Mouse (Mus musculus): Measurements from ENCODE around the gene Dpf3. TPM values are rescaled to one million over a fixed set of nuclear protein-coding genes. Genes with fewer than 3 reads are reported as not detected.

The Dpf3 gene
- polyA plus RNA-seq, 1 experiment from 2014 or later = 1.4 TPM

DNA sequence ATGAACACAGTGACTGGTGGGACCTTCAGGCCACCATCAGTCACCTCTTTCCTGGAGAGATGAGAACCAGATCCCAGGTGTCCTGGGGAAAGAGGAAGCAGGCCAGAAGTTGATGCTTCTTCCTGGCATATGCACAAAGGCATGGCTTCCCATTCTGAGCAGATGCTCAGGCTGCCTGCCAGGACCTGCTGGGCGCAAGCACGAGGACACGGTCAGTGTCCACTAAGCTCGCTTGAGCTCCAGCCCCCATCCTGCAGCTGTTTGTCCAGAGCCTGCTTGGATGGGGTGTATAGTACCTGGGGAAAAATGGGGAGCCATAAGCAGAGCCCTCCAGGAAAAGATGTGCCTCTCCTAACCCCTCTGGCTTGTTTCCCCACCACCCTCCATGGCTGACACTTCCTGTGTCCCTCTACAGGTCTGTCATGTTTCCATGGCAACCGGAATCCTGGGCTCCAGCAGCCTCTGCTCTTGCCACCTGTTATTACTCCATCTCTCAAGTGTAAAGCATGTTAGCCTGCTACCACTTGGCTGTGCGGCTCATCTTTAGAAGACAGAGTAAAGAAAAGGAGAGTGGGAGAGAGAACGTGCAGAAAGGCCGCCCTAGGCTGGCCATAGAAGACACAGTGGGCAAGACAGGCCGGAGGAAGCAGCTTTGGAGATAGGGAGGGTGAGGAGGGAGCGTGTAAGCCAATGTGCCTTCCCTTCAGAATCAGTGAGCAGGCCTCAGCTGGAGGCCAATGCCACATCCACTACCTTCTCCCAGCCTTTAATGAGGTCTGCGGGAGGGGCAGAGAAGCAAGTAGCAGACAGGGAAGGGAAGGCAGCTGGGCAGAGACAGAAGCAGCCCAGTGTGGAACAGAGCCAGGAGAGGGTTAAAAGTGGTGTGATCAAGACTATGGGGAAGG lies 209.7 kb downstream of the Dpf3 start:
- H3K36me3 ChIP-seq (ENCODE audit: insufficient read depth, low read length) = no peaks in the 10 kb centered on the region
- no peaks in the 10 kb centered on the region for H3K4me1 ChIP-seq (ENCODE audit: insufficient read depth, low read depth, low read length)
- no peak overlapping the region for H3K4me3 ChIP-seq (ENCODE audit: low read depth, low read length)
- ATAC-seq (no peak), DNase-seq (ENCODE audit: low spot score) (no peak)
- no peaks in the 10 kb centered on the region for H3K9me3 ChIP-seq (ENCODE audit: low read length)
- 56% methylated on average over 11 of the region's 11 CpGs for WGBS
- no peak for TF ChIP-seq EP300 (IDR thresholded peaks at IDR 0.05)
- TF ChIP-seq CTCF (IDR thresholded peaks at IDR 0.05) = no peak
- H3K4me2 ChIP-seq (replicated peaks; ENCODE audit: low read depth, low read length) = no peak overlapping the region
- H3K27me3 ChIP-seq (replicated peaks; ENCODE audit: insufficient read depth, low read length) = no peaks in the 10 kb centered on the region
- no peak overlapping the region for H3K27ac ChIP-seq (ENCODE audit: low read length)
- H3K9ac ChIP-seq (replicated peaks; ENCODE audit: low read depth) = no peak overlapping the region

DNA sequence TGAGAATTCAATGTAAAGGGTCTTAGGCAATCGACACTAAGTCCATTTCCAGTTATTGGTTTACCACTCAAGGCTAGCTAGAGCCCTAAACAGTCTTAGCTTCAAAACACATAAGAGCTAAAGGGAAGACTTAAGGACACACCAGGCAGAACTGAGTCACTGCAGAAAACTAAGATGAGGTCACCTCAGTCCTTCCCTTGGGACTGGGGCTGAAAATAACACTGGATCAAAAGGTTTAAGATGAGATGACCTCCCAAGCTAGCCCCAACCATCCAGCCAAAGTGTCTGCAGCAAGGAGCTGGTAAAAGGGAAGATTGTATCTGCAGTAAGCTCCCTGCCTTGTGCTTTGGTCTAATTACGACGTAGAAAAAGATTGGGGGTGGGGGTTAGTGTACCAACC lies 216.3 kb downstream of the Dpf3 start:
- no peak for DNase-seq (ENCODE audit: low spot score)
- no peak for ATAC-seq

DNA sequence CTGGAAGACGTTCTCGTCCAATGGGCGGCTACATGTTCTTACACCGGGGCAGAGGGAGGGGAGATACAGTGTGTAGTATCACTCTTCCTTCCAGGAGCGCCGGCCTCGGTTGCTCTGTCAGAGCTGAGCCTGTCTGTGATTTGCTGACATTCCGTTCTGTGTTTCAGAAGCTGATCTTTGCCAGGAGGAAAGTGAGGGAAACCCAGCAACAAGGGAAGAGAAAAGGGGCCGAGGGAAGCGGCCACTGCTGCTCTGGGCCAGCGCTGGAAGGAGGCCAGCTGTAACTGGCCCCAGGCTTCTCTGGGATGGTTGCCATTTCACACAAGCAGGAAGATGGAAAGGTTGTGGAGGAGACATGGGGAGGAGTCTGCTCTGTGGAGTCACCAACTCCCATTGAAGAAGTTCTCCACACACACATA lies 219.0 kb downstream of the Dpf3 start:
- Histone ChIP-seq H3K4me1 (ENCODE audit: insufficient read depth, low read depth, low read length) (no peaks in the 10 kb centered on the region), H3K27ac (ENCODE audit: low read length) (no peak overlapping the region), H3K9me3 (ENCODE audit: low read length) (no peaks in the 10 kb centered on the region), H3K9ac (replicated peaks; ENCODE audit: low read depth) (no peak overlapping the region), H3K27me3 (replicated peaks; ENCODE audit: insufficient read depth, low read length) (no peaks in the 10 kb centered on the region), H3K36me3 (ENCODE audit: insufficient read depth, low read length) (no peaks in the 10 kb centered on the region), H3K4me2 (replicated peaks; ENCODE audit: low read depth, low read length) (peak overlapping the region; percentile 25; the same call in 1 of the 2 replicates), H3K4me3 (ENCODE audit: low read depth, low read length) (no peak overlapping the region)
- peak; percentile 69 for ATAC-seq
- no peak for TF ChIP-seq CTCF (IDR thresholded peaks at IDR 0.05)
- TF ChIP-seq EP300 (IDR thresholded peaks at IDR 0.05) = no peak
- peak; percentile 52 for DNase-seq (ENCODE audit: low spot score)
- 52% methylated on average over 11 of the region's 11 CpGs for WGBS

More for the DNA sequence above, 216.3 kb downstream of the Dpf3 start:
- Histone ChIP-seq H3K4me2 (replicated peaks; ENCODE audit: low read depth, low read length) (no peak overlapping the region), H3K4me1 (ENCODE audit: insufficient read depth, low read depth, low read length) (no peaks in the 10 kb centered on the region), H3K9me3 (ENCODE audit: low read length) (no peaks in the 10 kb centered on the region), H3K9ac (replicated peaks; ENCODE audit: low read depth) (no peak overlapping the region), H3K27me3 (replicated peaks; ENCODE audit: insufficient read depth, low read length) (no peaks in the 10 kb centered on the region), H3K4me3 (ENCODE audit: low read depth, low read length) (no peak overlapping the region), H3K27ac (ENCODE audit: low read length) (no peak overlapping the region), H3K36me3 (ENCODE audit: insufficient read depth, low read length) (no peaks in the 10 kb centered on the region)
- TF ChIP-seq CTCF (IDR thresholded peaks at IDR 0.05) (no peak), EP300 (IDR thresholded peaks at IDR 0.05) (no peak)
- WGBS = 78% methylated on average over 3 of the region's 3 CpGs

DNA sequence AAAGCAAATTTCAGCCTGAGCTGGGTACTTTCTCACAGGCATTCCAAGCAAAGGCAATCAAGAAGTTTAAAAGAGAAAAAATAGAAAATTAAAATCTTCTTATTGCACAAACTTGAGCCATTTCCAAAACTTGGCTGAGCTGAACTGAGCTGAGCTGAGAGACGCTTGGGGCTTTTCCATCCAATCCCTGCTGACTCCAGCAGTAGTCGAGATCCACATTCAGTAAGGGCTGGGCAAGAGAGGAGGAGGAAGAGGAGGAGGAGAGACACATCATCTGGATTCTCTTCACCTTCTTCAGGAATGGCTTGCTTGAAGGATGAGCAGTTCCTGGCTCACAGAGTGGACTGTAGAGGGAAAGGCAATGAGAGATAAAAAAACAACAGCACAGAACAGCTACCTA lies 227.0 kb downstream of the Dpf3 start:
- ATAC-seq = no peak
- H3K27ac ChIP-seq (ENCODE audit: low read length) = no peak overlapping the region
- H3K9ac ChIP-seq (replicated peaks; ENCODE audit: low read depth) = no peak overlapping the region
- H3K4me3 ChIP-seq (ENCODE audit: low read depth, low read length) = no peak overlapping the region
- no peaks in the 10 kb centered on the region for H3K36me3 ChIP-seq (ENCODE audit: insufficient read depth, low read length)
- WGBS = 60% methylated on average over 2 of the region's 2 CpGs
- no peaks in the 10 kb centered on the region for H3K4me1 ChIP-seq (ENCODE audit: insufficient read depth, low read depth, low read length)
- no peak for DNase-seq (ENCODE audit: low spot score)
- no peaks in the 10 kb centered on the region for H3K27me3 ChIP-seq (replicated peaks; ENCODE audit: insufficient read depth, low read length)
- H3K9me3 ChIP-seq (ENCODE audit: low read length) = no peaks in the 10 kb centered on the region
- no peak overlapping the region for H3K4me2 ChIP-seq (replicated peaks; ENCODE audit: low read depth, low read length)
- TF ChIP-seq CTCF (IDR thresholded peaks at IDR 0.05) (no peak), EP300 (IDR thresholded peaks at IDR 0.05) (no peak)

DNA sequence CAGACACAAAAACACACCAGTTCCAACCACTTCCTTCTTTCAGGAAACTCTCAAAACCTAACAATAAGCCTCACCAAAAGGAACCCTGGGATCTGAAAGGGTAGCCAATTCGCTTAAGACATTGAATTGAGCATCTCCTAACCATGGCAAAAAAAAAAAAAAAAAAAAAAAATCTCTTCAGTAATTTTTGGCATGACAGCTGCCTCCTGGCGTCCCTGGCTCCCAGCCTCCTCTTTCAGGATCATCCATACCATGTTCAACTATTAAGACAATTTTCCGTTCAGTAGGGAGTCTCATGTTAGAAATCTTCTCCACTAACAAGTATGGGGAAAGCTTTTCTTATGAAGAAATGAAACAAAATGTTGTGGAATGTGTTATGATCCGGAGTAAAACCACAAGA lies 233.1 kb downstream of the Dpf3 start:
- no peak overlapping the region for H3K4me2 ChIP-seq (replicated peaks; ENCODE audit: low read depth, low read length)
- 84% methylated on average over 4 of the region's 4 CpGs for WGBS
- no peak overlapping the region for H3K4me3 ChIP-seq (ENCODE audit: low read depth, low read length)
- H3K27ac ChIP-seq (ENCODE audit: low read length) = no peak overlapping the region
- no peaks in the 10 kb centered on the region for H3K4me1 ChIP-seq (ENCODE audit: insufficient read depth, low read depth, low read length)
- TF ChIP-seq EP300 (IDR thresholded peaks at IDR 0.05) (no peak), CTCF (IDR thresholded peaks at IDR 0.05) (no peak)
- ATAC-seq (no peak), DNase-seq (ENCODE audit: low spot score) (no peak)
- no peaks in the 10 kb centered on the region for H3K9me3 ChIP-seq (ENCODE audit: low read length)
- no peaks in the 10 kb centered on the region for H3K27me3 ChIP-seq (replicated peaks; ENCODE audit: insufficient read depth, low read length)
- no peak overlapping the region for H3K9ac ChIP-seq (replicated peaks; ENCODE audit: low read depth)
- no peaks in the 10 kb centered on the region for H3K36me3 ChIP-seq (ENCODE audit: insufficient read depth, low read length)

DNA sequence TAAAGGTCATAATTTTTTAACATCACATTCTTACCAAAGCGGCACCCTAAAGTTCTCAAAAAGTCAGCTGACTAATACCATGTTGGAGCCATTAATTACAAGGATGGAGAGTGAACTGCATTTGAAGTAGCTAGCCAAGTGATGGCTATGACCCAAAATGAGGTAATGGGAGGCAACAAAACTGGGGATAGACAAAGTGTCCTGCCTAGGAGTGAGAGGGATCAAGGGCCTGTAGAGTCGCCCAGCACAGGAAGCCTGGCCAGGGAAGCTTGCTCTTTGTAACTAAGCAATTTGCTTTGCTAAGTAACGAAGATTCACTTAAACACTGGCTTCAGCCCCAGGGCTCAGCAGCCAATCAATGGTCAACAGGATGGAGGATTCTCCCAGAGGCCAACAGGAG lies 238.4 kb downstream of the Dpf3 start:
- Histone ChIP-seq H3K4me1 (ENCODE audit: insufficient read depth, low read depth, low read length) (no peaks in the 10 kb centered on the region), H3K27me3 (replicated peaks; ENCODE audit: insufficient read depth, low read length) (no peaks in the 10 kb centered on the region), H3K36me3 (ENCODE audit: insufficient read depth, low read length) (no peaks in the 10 kb centered on the region), H3K9ac (replicated peaks; ENCODE audit: low read depth) (no peak overlapping the region), H3K4me3 (ENCODE audit: low read depth, low read length) (no peak overlapping the region), H3K27ac (ENCODE audit: low read length) (no peak overlapping the region), H3K9me3 (ENCODE audit: low read length) (no peaks in the 10 kb centered on the region), H3K4me2 (replicated peaks; ENCODE audit: low read depth, low read length) (no peak overlapping the region)
- ATAC-seq = no peak
- 79% methylated on average over 3 of the region's 3 CpGs for WGBS
- no peak for TF ChIP-seq EP300 (IDR thresholded peaks at IDR 0.05)
- DNase-seq (ENCODE audit: low spot score) = no peak
